Mouse (Mus musculus) subcutaneous adipose tissue, adult 2 months (tissue): ENCODE results near the gene Slc46a3. TPM values are rescaled to one million over a fixed set of nuclear protein-coding genes. Genes with fewer than 3 reads are reported as not detected.

Source experiments
- polyA plus RNA-seq: library from polyadenylated mRNA; depleted of rRNA; stranded (reverse); fragments of >200 nt; gene quantifications from 2 replicates; pipeline ENCODE4 v1.2.3, GENCODE M21; 2012; ENCODE audit warnings: low replicate concordance; rRNA removed

Gene Slc46a3
- polyA plus RNA-seq: 18.5 and 41.8 TPM in 2 replicates

GRCm38 (mm10) chr5:147894455-147895076 is at the start of gene Slc46a3:
Slc46a3 (minus strand) TSS chr5:147894815.

GRCm38 (mm10) chr5:147860449-147861261 is 34.0 kb downstream of the Slc46a3 start, which contains the start of gene Pomp:
Pomp (plus strand) TSS chr5:147860461.

Other genes with a start within 250 kb of the Slc46a3 start
- gene Flt1, start 168.8 kb downstream of the Slc46a3 start, polyA plus RNA-seq: 15.9 and 24.6 TPM in 2 replicates
- gene Pomp, start 34.4 kb downstream of the Slc46a3 start, polyA plus RNA-seq: 91.0 and 100 TPM in 2 replicates
- 1.6 and 3.9 TPM in 2 replicates for gene Mtus2, start 62.5 kb upstream of the Slc46a3 start, polyA plus RNA-seq